Mouse (Mus musculus) neural tube, embryonic 11.5 days (tissue): ENCODE data around the gene Metrnl. TPM values are rescaled to one million over a fixed set of nuclear protein-coding genes. Genes with fewer than 3 reads are reported as not detected.

Experiments
- ATAC-seq: fragments of 200-750 bp; cut with Nextera tagmentation; 2 replicates; pipeline ENCODE4 v1.8.0; 2017; ENCODE audit warnings: moderate number of reproducible peaks, mild to moderate bottlenecking, moderate TSS enrichment, moderate library complexity; ENCODE audit not compliant: insufficient read depth, low FRiP score, low TSS enrichment
- DNase-seq: peaks from one replicate; pipeline ENCODE4 v3.0.0-alpha.2; 2015; ENCODE audit warnings: low spot score
- H3K27ac ChIP-seq: fragments of 300-500 bp; sonication (generic); 2 replicates; pipeline ENCODE4 v1.5.1; 2014; ENCODE audit warnings: low read depth, mild to moderate bottlenecking, low read length
- H3K27me3 ChIP-seq: fragments of 300-500 bp; sonication (generic); 2 replicates; pipeline ENCODE4 v1.6.1; 2014; ENCODE audit warnings: mild to moderate bottlenecking, low read length, mixed read lengths; ENCODE audit not compliant: control insufficient read depth, insufficient read depth
- H3K36me3 ChIP-seq: fragments of 300-500 bp; sonication (generic); 2 replicates; pipeline ENCODE4 v1.6.1; 2014; ENCODE audit warnings: mild to moderate bottlenecking, low read length, moderate library complexity, mixed read lengths; ENCODE audit not compliant: control insufficient read depth, insufficient read depth
- H3K4me1 ChIP-seq: fragments of 300-500 bp; sonication (generic); 2 replicates; pipeline ENCODE4 v1.6.1; 2014; ENCODE audit warnings: low read length, mixed read lengths; ENCODE audit not compliant: control insufficient read depth, insufficient read depth
- H3K4me2 ChIP-seq: fragments of 300-500 bp; sonication (generic); 2 replicates; pipeline ENCODE4 v1.6.1; 2014; ENCODE audit warnings: low read depth, mild to moderate bottlenecking, moderate library complexity
- H3K4me3 ChIP-seq: fragments of 300-500 bp; sonication (generic); 2 replicates; pipeline ENCODE4 v1.5.1; 2014; ENCODE audit warnings: low read depth, low read length
- H3K9ac ChIP-seq: fragments of 300-500 bp; sonication (generic); 2 replicates; pipeline ENCODE4 v1.6.1; 2014; ENCODE audit warnings: mild to moderate bottlenecking, low read length
- H3K9me3 ChIP-seq: fragments of 300-500 bp; sonication (generic); 2 replicates; pipeline ENCODE4 v1.6.1; 2016; ENCODE audit warnings: low read length; ENCODE audit not compliant: control insufficient read depth
- WGBS: fragments of 180-500 bp; shearing (Covaris S2); extraction: QIAGEN DNeasy Blood & Tissue Kit; methylation state at CpG from one replicate; pipeline ENCODE4 v1.1.7; 2014; 5-methylcytosine and 5-hydroxymethylcytosine counted together
- polyA plus RNA-seq: library from polyadenylated mRNA; unstranded; fragments of >200 nt; fragmentation: Nextera tagmentation; extraction: Ambion mirVana; gene quantifications from 2 replicates; pipeline ENCODE4 v1.2.1, GENCODE M21; 2014

Gene Metrnl
- 16.4 and 18.9 TPM in 2 replicates for polyA plus RNA-seq

GRCm38 (mm10) chr11:121701244-121701643 is at the start of gene Metrnl:
Gene Metrnl (plus strand): TSS chr11:121701544.
- ATAC-seq (no peak), DNase-seq (no peak)
- H3K4me1 ChIP-seq = no peaks in the 10 kb centered on the region
- 83% methylated on average over 5 of the region's 5 CpGs for WGBS
- no peaks in the 10 kb centered on the region for H3K9me3 ChIP-seq
- H3K4me2 ChIP-seq = peak within 1 kb of the TSS; percentile 99
- H3K4me3 ChIP-seq = peak within 1 kb of the TSS; percentile 61
- H3K36me3 ChIP-seq = no peaks in the 10 kb centered on the region
- peak within 1 kb of the TSS; percentile 43 for H3K9ac ChIP-seq
- H3K27me3 ChIP-seq = peaks cover 17% of the 10 kb centered on the region
- no peak within 1 kb of the TSS for H3K27ac ChIP-seq

- Histone ChIP-seq H3K9me3 (no peaks in the 10 kb centered on the region), H3K36me3 (no peaks in the 10 kb centered on the region), H3K9ac (no peak overlapping the region), H3K4me3 (no peak overlapping the region), H3K4me1 (no peaks in the 10 kb centered on the region), H3K4me2 (no peak overlapping the region), H3K27ac (no peak overlapping the region), H3K27me3 (no peaks in the 10 kb centered on the region)
- no peak for DNase-seq
- ATAC-seq = no peak
- 93% methylated on average over 9 of the region's 9 CpGs for WGBS
Measured at GRCm38 (mm10) chr11:121651556-121651955, 49.8 kb upstream of the Metrnl start.

- Histone ChIP-seq H3K9me3 (no peaks in the 10 kb centered on the region), H3K4me3 (no peak overlapping the region), H3K4me1 (no peaks in the 10 kb centered on the region), H3K9ac (no peak overlapping the region), H3K27ac (no peak overlapping the region), H3K27me3 (no peaks in the 10 kb centered on the region), H3K4me2 (no peak overlapping the region), H3K36me3 (no peaks in the 10 kb centered on the region)
- WGBS = 95% methylated on average over 5 of the region's 5 CpGs
- no peak for DNase-seq
- ATAC-seq = no peak
Measured at GRCm38 (mm10) chr11:121651983-121652382, 49.4 kb upstream of the Metrnl start.

GRCm38 (mm10) chr11:121652547-121653305 is 48.6 kb upstream of the Metrnl start:
- ATAC-seq (no peak), DNase-seq (peak; percentile 64)
- no peaks in the 10 kb centered on the region for H3K27me3 ChIP-seq
- H3K36me3 ChIP-seq = no peaks in the 10 kb centered on the region
- H3K27ac ChIP-seq = no peak overlapping the region
- H3K4me1 ChIP-seq = no peaks in the 10 kb centered on the region
- WGBS = 58% methylated on average over 10 of the region's 10 CpGs
- H3K9me3 ChIP-seq = no peaks in the 10 kb centered on the region
- no peak overlapping the region for H3K4me3 ChIP-seq
- no peak overlapping the region for H3K4me2 ChIP-seq
- no peak overlapping the region for H3K9ac ChIP-seq

- DNase-seq = no peak
- Histone ChIP-seq H3K9me3 (no peaks in the 10 kb centered on the region), H3K36me3 (no peaks in the 10 kb centered on the region), H3K4me3 (no peak overlapping the region), H3K4me1 (no peaks in the 10 kb centered on the region), H3K4me2 (no peak overlapping the region), H3K27me3 (no peaks in the 10 kb centered on the region), H3K27ac (no peak overlapping the region), H3K9ac (no peak overlapping the region)
- WGBS = 83% methylated on average over 4 of the region's 4 CpGs
- no peak for ATAC-seq
Measured at GRCm38 (mm10) chr11:121653631-121654030, 47.7 kb upstream of the Metrnl start.

- Histone ChIP-seq H3K4me2 (no peak overlapping the region), H3K9ac (no peak overlapping the region), H3K9me3 (no peaks in the 10 kb centered on the region), H3K27ac (no peak overlapping the region), H3K27me3 (no peaks in the 10 kb centered on the region), H3K36me3 (no peaks in the 10 kb centered on the region), H3K4me1 (no peaks in the 10 kb centered on the region), H3K4me3 (no peak overlapping the region)
- DNase-seq (no peak), ATAC-seq (no peak)
- 77% methylated on average over 9 of the region's 9 CpGs for WGBS
Measured at GRCm38 (mm10) chr11:121654406-121654945, 46.9 kb upstream of the Metrnl start.

GRCm38 (mm10) chr11:121655166-121655806 is 46.1 kb upstream of the Metrnl start:
- no peak for DNase-seq
- WGBS = 79% methylated on average over 6 of the region's 6 CpGs
- H3K27me3 ChIP-seq = no peaks in the 10 kb centered on the region

GRCm38 (mm10) chr11:121655807-121656511 is 45.4 kb upstream of the Metrnl start:
- Histone ChIP-seq H3K27me3 (no peaks in the 10 kb centered on the region), H3K9ac (no peak overlapping the region), H3K4me1 (no peaks in the 10 kb centered on the region), H3K9me3 (no peaks in the 10 kb centered on the region), H3K4me2 (no peak overlapping the region), H3K36me3 (no peaks in the 10 kb centered on the region), H3K4me3 (no peak overlapping the region), H3K27ac (no peak overlapping the region)
- no peak for DNase-seq
- 83% methylated on average over 6 of the region's 6 CpGs for WGBS
- ATAC-seq = no peak

More at GRCm38 (mm10) chr11:121655166-121655806, 46.1 kb upstream of the Metrnl start:
- H3K4me3 ChIP-seq = no peak overlapping the region
- no peak overlapping the region for H3K4me2 ChIP-seq
- H3K36me3 ChIP-seq = no peaks in the 10 kb centered on the region
- H3K9ac ChIP-seq = no peak overlapping the region
- no peak for ATAC-seq
- no peaks in the 10 kb centered on the region for H3K4me1 ChIP-seq
- H3K9me3 ChIP-seq = no peaks in the 10 kb centered on the region
- no peak overlapping the region for H3K27ac ChIP-seq
